Mouse (Mus musculus): ENCODE measurements at regions not wholly inside any gene's neighbourhood (a gene's known extent, or its start where the extent isn't known, plus 50 kb on each side); places are given as distances from the start of the nearest gene placed in this dataset.

DNA sequence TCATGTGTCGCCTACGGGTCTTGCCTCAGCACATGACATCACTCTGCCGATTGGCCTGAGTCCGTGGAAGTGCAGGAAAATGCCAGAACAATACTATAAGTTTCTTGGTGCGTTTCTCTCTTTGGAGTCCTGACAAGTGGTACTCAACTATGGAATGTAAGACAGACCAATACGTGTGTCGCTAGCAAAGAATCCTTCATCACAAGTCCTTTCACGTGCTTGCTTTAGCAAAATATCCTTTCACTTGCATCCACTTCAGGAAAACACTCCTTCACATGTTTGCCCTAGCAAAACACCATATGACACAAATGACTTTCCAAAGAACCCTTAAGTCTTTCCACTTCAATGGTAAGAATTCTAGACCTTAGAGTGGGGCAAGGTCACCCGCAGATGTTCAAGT lies 197.6 kb upstream of the Arid2 start:
- TF ChIP-seq CTCF (IDR thresholded peaks at IDR 0.05; ENCODE audit: insufficient read depth, low read length) (no peak), POLR2A (IDR thresholded peaks at IDR 0.05; ENCODE audit: borderline replicate concordance, extremely low read depth, low read depth, low read length) (no peak)

Data from lung, adult 2 months (tissue).